10 mouse cellular contexts compared by ENCODE assay signal in the genomic region with DNA sequence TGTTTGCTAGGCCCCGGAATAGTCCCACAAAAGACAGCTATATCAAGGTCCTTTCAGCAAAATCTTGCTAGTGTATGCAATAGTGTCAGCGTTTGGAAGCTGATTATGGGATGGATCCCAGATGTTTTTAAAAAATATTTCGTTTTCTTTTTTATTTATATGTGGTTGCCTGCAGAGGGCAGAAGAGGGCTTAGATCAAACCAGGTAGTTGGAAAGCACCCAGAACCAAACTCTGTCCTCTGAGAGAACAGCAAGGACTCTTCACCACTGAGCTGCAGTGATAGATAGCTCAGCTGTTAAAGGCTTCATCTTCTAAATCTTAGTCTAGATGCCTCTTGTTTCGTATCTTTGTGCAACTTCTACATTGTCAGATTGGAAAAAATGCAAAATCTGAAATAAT. TPM values are rescaled to one million over a fixed set of nuclear protein-coding genes. Genes with fewer than 3 reads are reported as not detected.
DNase-seq lines count a peak whose midpoint lies in the region; ATAC-seq and TF ChIP-seq lines count a peak whose summit lies in the region.
"Had no signal": no experiment of that assay in that cellular context is flagged by ENCODE, and none has a peak within 500 bp of the region (broad histone marks: within the 10 kb centered on the region; RNA-seq: fewer than 3 reads in every experiment).

No protein-coding gene starts in this region.

- TF ChIP-seq CTCF in liver, embryonic 14.5 days (IDR thresholded peaks at IDR 0.05; ENCODE audit: low read depth): peak; percentile 35; the same call in 1 of the 2 replicates
- 0 out of 2 replicates have a peak, but pooled peaks have one; percentile 14 for TF ChIP-seq CTCF in cortical plate, adult 2 months (IDR thresholded peaks at IDR 0.05; ENCODE audit: extremely low read depth, insufficient read depth, low read length)

- H3K36me3 ChIP-seq in liver, embryonic 14.5 days (replicated peaks; ENCODE audit: control insufficient read depth, insufficient read depth, low read depth): no peaks in the 10 kb centered on the region
- H3K36me3 ChIP-seq in liver, embryonic 12.5 days: no peaks in the 10 kb centered on the region
- no peaks in the 10 kb centered on the region for H3K36me3 ChIP-seq in intestine, embryonic 15.5 days
- H3K36me3 ChIP-seq: forebrain, embryonic 10.5 days had no signal

- H3K9me3 ChIP-seq in liver, embryonic 14.5 days (ENCODE audit: control insufficient read depth, low read length): no peaks in the 10 kb centered on the region
- H3K9me3 ChIP-seq in liver, embryonic 12.5 days (replicated peaks): no peaks in the 10 kb centered on the region
- H3K9me3 ChIP-seq in intestine, embryonic 15.5 days: no peaks in the 10 kb centered on the region
- H3K9me3 ChIP-seq: forebrain, embryonic 10.5 days had no signal

- WGBS in liver, embryonic 14.5 days (ENCODE audit: insufficient replicate concordance): 30% methylated on average over 4 of the region's 4 CpGs
- WGBS in liver, embryonic 12.5 days (ENCODE audit: insufficient replicate concordance): 31% methylated on average over 4 of the region's 4 CpGs
- WGBS in intestine, embryonic 15.5 days: 31% methylated on average over 4 of the region's 4 CpGs

- H3K27me3 ChIP-seq in liver, embryonic 14.5 days (ENCODE audit: control insufficient read depth, insufficient read depth, low read length): no peaks in the 10 kb centered on the region
- H3K27me3 ChIP-seq in liver, embryonic 12.5 days (replicated peaks): no peaks in the 10 kb centered on the region
- H3K27me3 ChIP-seq in intestine, embryonic 15.5 days (replicated peaks): no peaks in the 10 kb centered on the region

- no peak overlapping the region for H3K27ac ChIP-seq in liver, embryonic 14.5 days
- H3K27ac ChIP-seq in liver, embryonic 12.5 days: no peak overlapping the region
- no peak overlapping the region for H3K27ac ChIP-seq in cortical plate, adult 2 months (ENCODE audit: insufficient read depth, low read length)
- H3K27ac ChIP-seq in intestine, embryonic 15.5 days: no peak overlapping the region
- H3K27ac ChIP-seq: forebrain, embryonic 10.5 days had no signal

- no peak overlapping the region for H3K9ac ChIP-seq in liver, embryonic 14.5 days (replicated peaks)
- no peak overlapping the region for H3K9ac ChIP-seq in liver, embryonic 12.5 days
- H3K9ac ChIP-seq in intestine, embryonic 15.5 days: no peak overlapping the region

- no peak for ATAC-seq in liver, embryonic 14.5 days (ENCODE audit: insufficient read depth)
- ATAC-seq in liver, embryonic 12.5 days: no peak
- no peak for ATAC-seq in intestine, embryonic 15.5 days

- DNase-seq in cerebellum, postnatal 14 days: peak; percentile 26 to 36
- DNase-seq in cerebellum, adult 11 months: no peak
- DNase-seq in liver, embryonic 14.5 days (ENCODE audit: low read depth in 3 of 3, low spot score in 3 of 3): peak in 1 of 3 experiments; percentile 10
- DNase-seq in naive thymus-derived CD4-positive, alpha-beta T cell, adult 2 months (ENCODE audit: low read depth): peak; percentile 27
- no peak for DNase-seq in gastrocnemius, postnatal 25 days

- no peak overlapping the region for H3K4me2 ChIP-seq in liver, embryonic 14.5 days (ENCODE audit: low read depth)
- no peak overlapping the region for H3K4me2 ChIP-seq in liver, embryonic 12.5 days
- no peak overlapping the region for H3K4me2 ChIP-seq in intestine, embryonic 15.5 days (replicated peaks)

- no peak for TF ChIP-seq POLR2A in cortical plate, adult 2 months (IDR thresholded peaks at IDR 0.05; ENCODE audit: extremely low read depth, insufficient read depth, low read length)

- no peaks in the 10 kb centered on the region for H3K4me1 ChIP-seq in liver, embryonic 14.5 days (replicated peaks; ENCODE audit: control insufficient read depth in 2 of 2, insufficient read depth in 2 of 2, low read length in 1 of 2)
- H3K4me1 ChIP-seq in liver, embryonic 12.5 days: no peaks in the 10 kb centered on the region
- no peaks in the 10 kb centered on the region for H3K4me1 ChIP-seq in cortical plate, adult 2 months (ENCODE audit: control insufficient read depth, insufficient read depth, low read length)
- no peaks in the 10 kb centered on the region for H3K4me1 ChIP-seq in intestine, embryonic 15.5 days (replicated peaks)
- H3K4me1 ChIP-seq: forebrain, embryonic 10.5 days had no signal

- TF ChIP-seq EP300 in liver, embryonic 14.5 days (IDR thresholded peaks at IDR 0.05; ENCODE audit: low read depth): no peak

- no peak overlapping the region for H3K4me3 ChIP-seq in liver, embryonic 14.5 days (ENCODE audit: insufficient read depth in 1 of 2, low read depth in 2 of 2, low read length in 2 of 2)
- H3K4me3 ChIP-seq in liver, embryonic 12.5 days: no peak overlapping the region
- no peak overlapping the region for H3K4me3 ChIP-seq in cortical plate, adult 2 months (ENCODE audit: insufficient read depth, low read length)
- H3K4me3 ChIP-seq in intestine, embryonic 15.5 days (replicated peaks): no peak overlapping the region
- H3K4me3 ChIP-seq: forebrain, embryonic 10.5 days; myocyte had no signal

RNA-seq across cellular contexts. Expression of a gene that starts 35.9 kb away (rescaled TPM):
- 15.9 and 17.1 TPM in 2 replicates for polyA plus RNA-seq in liver, embryonic 14.5 days (2012; rRNA removed)
- 44.1 and 46.1 TPM in 2 replicates for polyA plus RNA-seq in liver, embryonic 14.5 days (2014; fragmentation: Nextera tagmentation; extraction: Ambion mirVana)
- 37.5 and 38.4 TPM in 2 replicates for polyA plus RNA-seq in liver, embryonic 12.5 days (2016; fragmentation: Nextera tagmentation; extraction: Ambion mirVana)
- 40.2 and 40.5 TPM in 2 replicates for polyA plus RNA-seq in cortical plate, adult 2 months (2012; rRNA removed)
- polyA plus RNA-seq in intestine, embryonic 15.5 days (2015; fragmentation: Nextera tagmentation; extraction: Ambion mirVana): 21.3 and 23.1 TPM in 2 replicates
- 100 to 1,000 TPM; 116 to 123 TPM for total RNA-seq in gastrocnemius, postnatal 25 days (2021)

RNA-seq across cellular contexts. Expression of a gene that starts 36.0 kb away (rescaled TPM):
- polyA plus RNA-seq in liver, embryonic 14.5 days (2012; rRNA removed): 47.7 and 51.2 TPM in 2 replicates
- 43.1 and 52.4 TPM in 2 replicates for polyA plus RNA-seq in liver, embryonic 14.5 days (2014; fragmentation: Nextera tagmentation; extraction: Ambion mirVana)
- 56.5 and 59.8 TPM in 2 replicates for polyA plus RNA-seq in liver, embryonic 12.5 days (2016; fragmentation: Nextera tagmentation; extraction: Ambion mirVana)
- 73.1 and 81.2 TPM in 2 replicates for polyA plus RNA-seq in cortical plate, adult 2 months (2012; rRNA removed)
- polyA plus RNA-seq in intestine, embryonic 15.5 days (2015; fragmentation: Nextera tagmentation; extraction: Ambion mirVana): 11.5 and 12.0 TPM in 2 replicates
- total RNA-seq in gastrocnemius, postnatal 25 days (2021): 10 to 100 TPM; 76.4 to 87.9 TPM

Comparison
In these comparisons a context has a peak if more than half of its experiments do, and no peak if none do; other contexts are left out.
1. DNase-seq: peak in cerebellum, postnatal 14 days (2 of 2) and naive thymus-derived CD4-positive, alpha-beta T cell, adult 2 months (single experiment); none in cerebellum, adult 11 months (single experiment) and gastrocnemius, postnatal 25 days (single experiment).